Mouse (Mus musculus): ENCODE measurements around the gene Tnfrsf13c.
"Not testable (repeated sequence)": the region's sequence is repeated elsewhere in the genome, so short reads cannot be mapped to it uniquely, and the experiment has no call there.

Gene Tnfrsf13c

GRCm38 (mm10) chr15:82223657-82224601, at the start of gene Tnfrsf13c:
Tnfrsf13c (minus strand) TSS chr15:82224369.
- DNase-seq (ENCODE audit: low spot score) = peak; percentile 63

- no peak for DNase-seq (ENCODE audit: low spot score)
Measured at GRCm38 (mm10) chr15:82272295-82272694, 48.1 kb upstream of the Tnfrsf13c start.

DNA sequence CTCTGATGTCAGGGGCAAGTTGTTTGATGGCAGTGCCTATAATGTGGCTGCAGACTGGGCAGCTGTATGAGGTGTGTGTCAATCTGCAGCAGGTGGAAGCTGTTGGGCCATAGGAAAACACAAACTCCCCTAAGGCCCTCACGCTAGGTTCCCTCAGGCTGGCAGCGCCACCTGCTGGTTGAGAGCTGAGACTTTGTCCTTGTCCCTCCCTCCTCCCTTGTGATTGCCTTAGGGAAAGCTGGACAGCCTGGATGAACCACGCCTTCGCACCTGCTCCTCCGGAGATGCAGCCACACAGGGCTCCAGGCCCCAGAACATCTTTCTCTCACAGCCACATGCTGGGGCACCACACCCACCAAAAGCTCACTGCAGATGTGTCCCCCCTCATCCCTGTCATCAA, 47.0 kb upstream of the Tnfrsf13c start:
- DNase-seq (ENCODE audit: low spot score) = peak; percentile 37

DNA sequence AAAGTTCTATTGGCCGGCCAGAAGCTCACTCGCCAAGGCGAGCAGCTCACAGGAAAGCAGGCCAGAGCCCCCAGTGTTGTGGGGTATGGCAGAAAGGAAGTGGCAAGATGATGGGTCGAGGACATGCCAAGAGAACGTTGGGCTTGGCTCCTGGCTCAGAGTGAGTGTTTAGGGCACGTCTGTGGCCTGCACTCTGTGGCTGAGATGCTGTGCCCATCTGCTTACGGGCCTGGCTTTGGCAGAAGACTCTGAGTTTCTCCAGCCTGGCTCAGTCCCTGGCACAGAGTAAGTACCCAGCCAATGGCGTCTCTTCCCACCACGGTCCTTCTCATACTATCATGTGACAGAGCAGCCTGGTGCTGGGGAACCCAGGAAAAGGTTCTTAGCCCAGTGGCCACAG, 44.6 kb upstream of the Tnfrsf13c start:
- no peak for DNase-seq (ENCODE audit: low spot score)

GRCm38 (mm10) chr15:82268185-82268584, 44.0 kb upstream of the Tnfrsf13c start:
- no peak for DNase-seq (ENCODE audit: low spot score)

GRCm38 (mm10) chr15:82266356-82266755, 42.2 kb upstream of the Tnfrsf13c start:
- peak; percentile 52 for DNase-seq (ENCODE audit: low spot score)

DNA sequence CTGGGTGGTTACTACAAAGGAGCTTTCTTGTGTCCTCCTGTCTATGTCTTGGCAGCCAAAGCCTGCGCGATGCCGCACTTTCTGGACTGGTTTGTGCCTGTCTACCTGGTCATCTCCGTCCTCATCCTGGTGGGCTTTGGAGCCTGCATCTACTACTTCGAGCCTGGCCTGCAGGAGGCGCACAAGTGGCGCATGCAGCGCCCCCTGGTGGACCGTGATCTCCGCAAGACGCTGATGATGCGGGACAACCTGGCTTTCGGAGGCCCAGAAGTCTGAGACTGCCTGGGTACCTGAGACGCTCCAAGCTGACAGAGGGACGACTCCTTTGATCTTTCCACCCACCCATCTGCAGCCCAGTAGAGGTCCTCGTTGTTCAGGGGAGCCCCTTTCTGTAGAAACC, 35.3 kb upstream of the Tnfrsf13c start:
- peak; percentile 39 for DNase-seq (ENCODE audit: low spot score)

GRCm38 (mm10) chr15:82255944-82256383, 31.8 kb upstream of the Tnfrsf13c start:
- no peak for DNase-seq (ENCODE audit: low spot score)

- no peak for DNase-seq (ENCODE audit: low spot score)
Measured at GRCm38 (mm10) chr15:82255248-82255647, 31.1 kb upstream of the Tnfrsf13c start.

- no peak for DNase-seq (ENCODE audit: low spot score)
Measured at GRCm38 (mm10) chr15:82252097-82252496, 27.9 kb upstream of the Tnfrsf13c start, which contains the start of gene 1500009C09Rik. 1500009C09Rik (plus strand) TSS chr15:82252397.

GRCm38 (mm10) chr15:82251579-82251978, 27.4 kb upstream of the Tnfrsf13c start:
- no peak for DNase-seq (ENCODE audit: low spot score)

- no peak for DNase-seq (ENCODE audit: low spot score)
Measured at GRCm38 (mm10) chr15:82247131-82247776, 23.1 kb upstream of the Tnfrsf13c start.

GRCm38 (mm10) chr15:82244805-82245161, 20.6 kb upstream of the Tnfrsf13c start:
- DNase-seq (ENCODE audit: low spot score) = not testable (repeated sequence)

DNA sequence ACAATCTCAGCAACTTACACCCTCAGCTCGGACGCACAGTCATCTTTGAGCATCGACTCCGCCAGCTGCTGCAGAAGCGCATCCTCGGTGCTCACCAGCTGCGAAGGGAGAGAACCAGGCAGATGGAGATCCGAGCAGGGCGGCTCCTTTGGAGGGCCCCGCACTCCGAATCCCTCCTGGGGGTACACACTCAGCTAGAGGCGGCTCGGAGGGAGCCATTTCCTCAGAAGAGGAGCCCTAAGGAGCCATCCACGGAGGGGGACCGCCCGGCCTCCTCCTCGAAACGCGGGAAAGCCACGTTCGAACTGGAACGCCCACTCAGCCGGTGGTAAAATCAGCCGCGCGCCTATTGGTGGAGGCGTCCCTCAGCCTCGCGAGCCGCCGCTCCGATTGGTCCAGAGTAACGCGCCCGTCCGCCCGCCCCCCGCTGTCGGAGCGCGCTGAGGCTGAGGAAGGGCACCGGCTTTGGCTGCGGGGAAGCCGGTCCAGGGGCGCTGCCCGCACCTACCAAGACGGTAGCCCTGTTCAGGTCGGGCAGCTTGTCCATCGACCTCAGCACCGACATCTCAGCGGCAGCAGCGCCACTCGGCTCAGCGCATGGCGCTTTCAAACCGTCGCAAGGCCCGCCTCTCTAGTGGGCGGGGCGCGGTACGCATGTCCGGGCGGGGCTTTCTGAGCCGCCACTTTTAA, 20.1 kb upstream of the Tnfrsf13c start, which contains the start of gene Cenpm:
Gene Cenpm, minus strand, starts transcription at position 634 of the 690 bp plus-strand sequence.
- DNase-seq (ENCODE audit: low spot score) = peak; percentile 92

GRCm38 (mm10) chr15:82243742-82244114, 19.6 kb upstream of the Tnfrsf13c start:
- no peak for DNase-seq (ENCODE audit: low spot score)

DNA sequence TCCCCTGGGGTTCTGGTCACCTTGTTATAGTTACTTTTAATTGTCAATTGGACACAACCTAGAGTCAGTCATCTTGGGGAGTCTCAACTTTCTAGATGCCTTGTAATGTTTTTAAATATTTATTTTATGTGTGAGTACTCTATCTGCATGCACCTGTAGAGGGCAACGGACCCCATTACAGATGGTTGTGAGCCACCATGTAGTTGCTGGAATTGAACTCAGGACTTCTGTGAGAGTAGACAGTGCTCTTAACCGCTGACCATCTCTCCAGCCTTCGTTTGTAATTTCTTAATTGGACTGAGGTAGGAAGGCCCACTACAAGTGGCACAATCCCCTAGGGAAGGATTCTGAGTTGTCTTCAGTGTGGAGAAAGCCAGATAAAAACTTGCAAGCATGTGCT, 19.1 kb upstream of the Tnfrsf13c start:
- DNase-seq (ENCODE audit: low spot score) = no peak

DNA sequence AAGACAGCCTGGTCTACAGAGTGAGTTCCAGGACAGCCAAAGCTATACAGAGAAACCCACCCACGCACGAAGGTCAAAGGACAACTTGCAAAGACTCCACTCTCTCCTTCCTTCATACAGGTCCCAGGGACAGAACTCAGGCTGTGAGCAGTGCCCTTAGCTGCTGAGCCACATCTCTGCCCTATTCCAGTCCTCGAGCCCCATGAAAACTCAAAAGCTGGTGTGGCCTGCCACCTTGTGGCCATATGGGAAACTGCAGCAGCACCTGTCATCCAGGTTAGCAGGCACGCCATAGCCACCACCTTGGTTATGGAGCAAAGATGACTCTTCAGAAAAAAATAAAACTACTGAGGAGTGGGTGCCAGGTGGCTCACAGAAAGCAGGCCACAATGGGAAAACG, 12.4 kb upstream of the Tnfrsf13c start:
- DNase-seq (ENCODE audit: low spot score) = peak; percentile 84

DNA sequence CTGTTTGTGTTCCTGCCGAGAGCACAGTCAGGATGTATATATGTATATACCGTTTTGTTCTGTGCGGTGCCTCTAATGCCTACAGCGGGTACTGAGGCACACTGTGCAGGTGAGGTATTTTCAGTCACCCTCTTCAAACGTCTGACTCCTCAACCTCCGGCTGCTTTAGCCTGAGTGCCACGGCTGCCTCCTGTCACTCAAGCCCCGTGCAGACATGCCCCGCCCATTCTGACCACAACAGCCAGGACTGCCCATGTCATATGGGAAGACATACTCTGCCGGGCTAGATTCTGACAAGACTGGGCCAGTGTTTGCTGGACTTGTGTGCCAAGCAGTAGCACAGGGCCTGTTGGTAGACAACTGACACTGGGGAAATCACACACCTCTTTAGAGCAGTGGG, 11.5 kb upstream of the Tnfrsf13c start:
- no peak for DNase-seq (ENCODE audit: low spot score)

DNA sequence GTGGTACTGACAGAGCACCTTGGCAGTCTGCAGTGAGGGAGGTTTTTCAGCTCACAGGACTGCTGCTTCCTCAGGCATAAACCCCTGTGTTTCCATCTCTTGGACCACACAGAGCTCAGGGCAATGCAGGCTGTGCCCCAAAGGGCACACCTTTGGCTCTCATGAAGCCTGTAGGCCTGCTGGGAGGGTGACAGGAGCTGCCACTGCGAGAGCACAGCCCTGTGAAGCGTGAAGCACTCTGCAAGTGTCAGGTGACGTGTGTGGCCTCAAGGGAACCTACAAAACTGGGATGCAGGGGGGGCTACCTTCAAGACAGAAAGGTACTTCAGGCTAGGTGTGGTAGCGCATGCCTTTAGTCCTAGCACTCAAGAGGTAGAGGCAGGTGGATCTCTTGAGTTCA, 8.5 kb upstream of the Tnfrsf13c start:
- no peak for DNase-seq (ENCODE audit: low spot score)

- DNase-seq (ENCODE audit: low spot score) = no peak
Measured at GRCm38 (mm10) chr15:82231591-82232378, 7.6 kb upstream of the Tnfrsf13c start.

DNA sequence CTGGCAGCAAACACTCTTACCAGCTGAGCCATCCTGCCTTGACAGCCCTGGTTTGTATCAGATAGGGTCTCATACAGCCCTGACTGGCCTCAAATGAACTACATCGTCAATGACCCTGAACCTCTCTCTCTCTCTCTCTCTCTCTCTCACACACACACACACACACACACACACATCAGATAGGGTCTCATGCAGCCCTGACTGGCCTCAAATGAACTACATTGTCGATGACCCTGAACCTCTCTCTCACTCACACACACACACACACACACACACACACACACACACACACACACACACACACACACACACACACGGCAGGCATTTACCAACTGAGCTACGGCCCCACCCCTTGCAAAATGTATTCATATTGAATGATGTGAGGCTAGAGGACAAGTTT, 6.9 kb upstream of the Tnfrsf13c start:
- DNase-seq (ENCODE audit: low spot score) = no peak
